Mouse (Mus musculus): ENCODE measurements around the gene Actn1. TPM values are rescaled to one million over a fixed set of nuclear protein-coding genes. Genes with fewer than 3 reads are reported as not detected.

Actn1 gene
- total RNA-seq, 1 experiment from 2014 or later: 4.9 TPM

GRCm38 (mm10) chr12:80208126-80208820, 51.9 kb downstream of the Actn1 start:
- ATAC-seq (replicated peaks; ENCODE audit: insufficient number of reproducible peaks, low FRiP score, low TSS enrichment, poor library complexity, severe bottlenecking): no peak

GRCm38 (mm10) chr12:80203284-80203683, 56.9 kb downstream of the Actn1 start:
- no peak for ATAC-seq (replicated peaks; ENCODE audit: insufficient number of reproducible peaks, low FRiP score, low TSS enrichment, poor library complexity, severe bottlenecking)

- no peak for ATAC-seq (replicated peaks; ENCODE audit: insufficient number of reproducible peaks, low FRiP score, low TSS enrichment, poor library complexity, severe bottlenecking)
Measured at GRCm38 (mm10) chr12:80199738-80200137, 60.4 kb downstream of the Actn1 start.

- no peak for ATAC-seq (replicated peaks; ENCODE audit: insufficient number of reproducible peaks, low FRiP score, low TSS enrichment, poor library complexity, severe bottlenecking)
Measured at GRCm38 (mm10) chr12:80198487-80198886, 61.7 kb downstream of the Actn1 start.

- peak; percentile 72 for ATAC-seq (replicated peaks; ENCODE audit: insufficient number of reproducible peaks, low FRiP score, low TSS enrichment, poor library complexity, severe bottlenecking)
Measured at GRCm38 (mm10) chr12:80197343-80197742, 62.8 kb downstream of the Actn1 start.

- ATAC-seq (replicated peaks; ENCODE audit: insufficient number of reproducible peaks, low FRiP score, low TSS enrichment, poor library complexity, severe bottlenecking): no peak
Measured at GRCm38 (mm10) chr12:80191806-80192205, 68.4 kb downstream of the Actn1 start.

- no peak for ATAC-seq (replicated peaks; ENCODE audit: insufficient number of reproducible peaks, low FRiP score, low TSS enrichment, poor library complexity, severe bottlenecking)
Measured at GRCm38 (mm10) chr12:80191371-80191770, 68.8 kb downstream of the Actn1 start.

GRCm38 (mm10) chr12:80190915-80191314, 69.3 kb downstream of the Actn1 start:
- no peak for ATAC-seq (replicated peaks; ENCODE audit: insufficient number of reproducible peaks, low FRiP score, low TSS enrichment, poor library complexity, severe bottlenecking)

GRCm38 (mm10) chr12:80184041-80184440, 76.1 kb downstream of the Actn1 start:
- ATAC-seq (replicated peaks; ENCODE audit: insufficient number of reproducible peaks, low FRiP score, low TSS enrichment, poor library complexity, severe bottlenecking): no peak

- no peak for ATAC-seq (replicated peaks; ENCODE audit: insufficient number of reproducible peaks, low FRiP score, low TSS enrichment, poor library complexity, severe bottlenecking)
Measured at GRCm38 (mm10) chr12:80181831-80182230, 78.3 kb downstream of the Actn1 start.

GRCm38 (mm10) chr12:80178035-80178434, 82.1 kb downstream of the Actn1 start:
- no peak for ATAC-seq (replicated peaks; ENCODE audit: insufficient number of reproducible peaks, low FRiP score, low TSS enrichment, poor library complexity, severe bottlenecking)

GRCm38 (mm10) chr12:80168736-80169135, 91.4 kb downstream of the Actn1 start:
- no peak for ATAC-seq (replicated peaks; ENCODE audit: insufficient number of reproducible peaks, low FRiP score, low TSS enrichment, poor library complexity, severe bottlenecking)

GRCm38 (mm10) chr12:80168178-80168686, 91.9 kb downstream of the Actn1 start:
- peak; percentile 74 for ATAC-seq (replicated peaks; ENCODE audit: insufficient number of reproducible peaks, low FRiP score, low TSS enrichment, poor library complexity, severe bottlenecking)

- ATAC-seq (replicated peaks; ENCODE audit: insufficient number of reproducible peaks, low FRiP score, low TSS enrichment, poor library complexity, severe bottlenecking): no peak
Measured at GRCm38 (mm10) chr12:80167321-80167720, 92.8 kb downstream of the Actn1 start.

GRCm38 (mm10) chr12:80166651-80167050, 93.5 kb downstream of the Actn1 start:
- no peak for ATAC-seq (replicated peaks; ENCODE audit: insufficient number of reproducible peaks, low FRiP score, low TSS enrichment, poor library complexity, severe bottlenecking)

GRCm38 (mm10) chr12:80164526-80164925, 95.6 kb downstream of the Actn1 start:
- ATAC-seq (replicated peaks; ENCODE audit: insufficient number of reproducible peaks, low FRiP score, low TSS enrichment, poor library complexity, severe bottlenecking): no peak

- no peak for ATAC-seq (replicated peaks; ENCODE audit: insufficient number of reproducible peaks, low FRiP score, low TSS enrichment, poor library complexity, severe bottlenecking)
Measured at GRCm38 (mm10) chr12:80162448-80162847, 97.7 kb downstream of the Actn1 start.

- ATAC-seq (replicated peaks; ENCODE audit: insufficient number of reproducible peaks, low FRiP score, low TSS enrichment, poor library complexity, severe bottlenecking): no peak
Measured at GRCm38 (mm10) chr12:80157675-80158074, 102.5 kb downstream of the Actn1 start.

- peak; percentile 22; the same call in 1 of the 2 replicates for ATAC-seq (replicated peaks; ENCODE audit: insufficient number of reproducible peaks, low FRiP score, low TSS enrichment, poor library complexity, severe bottlenecking)
Measured at GRCm38 (mm10) chr12:80153687-80154326, 106.4 kb downstream of the Actn1 start.

GRCm38 (mm10) chr12:80153078-80153477, 107.1 kb downstream of the Actn1 start:
- ATAC-seq (replicated peaks; ENCODE audit: insufficient number of reproducible peaks, low FRiP score, low TSS enrichment, poor library complexity, severe bottlenecking): no peak

All from monocyte, adult 5-6 weeks (primary cell).